Mouse (Mus musculus) gastrocnemius, postnatal 36 days (tissue): ENCODE measurements at regions not wholly inside any gene's neighbourhood (a gene's known extent, or its start where the extent isn't known, plus 50 kb on each side); places are given as distances from the start of the nearest gene placed in this dataset.

ENCODE experiments used
- DNase-seq, 2 experiments: peaks; one replicate each; pipeline ENCODE4 v3.0.0; 2022
- intact Hi-C: fragments of 180-260 bp; cut with DNase I; formaldehyde crosslinking; loops from one replicate; pipeline ENCODE4 v1.15.1; 2025

GRCm38 (mm10) chr10:19192221-19192620, 164.1 kb upstream of the Olig3 start:
- intact Hi-C loops: no loop called here
- DNase-seq: no peak

- intact Hi-C loops: no loop called here
- DNase-seq: no peak
Observed at GRCm38 (mm10) chr10:19188082-19188742, 168.1 kb upstream of the Olig3 start.

DNA sequence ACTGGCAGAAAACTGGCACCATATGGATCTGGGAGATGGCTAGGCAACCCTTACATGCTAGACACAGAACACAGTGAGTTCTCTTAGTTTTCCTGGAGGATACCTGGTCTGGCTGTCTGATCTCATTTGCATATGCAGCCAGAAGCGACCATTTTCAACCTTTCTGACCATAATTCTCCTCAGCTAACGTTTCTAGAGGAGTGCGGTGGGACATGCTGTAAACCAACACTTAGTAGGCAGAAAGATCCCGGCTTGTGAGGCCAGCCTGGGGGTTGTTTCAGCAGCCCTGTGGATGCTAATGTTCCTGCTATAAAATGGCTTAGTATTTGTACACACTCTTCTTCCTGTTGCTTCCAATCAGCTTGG, 168.6 kb upstream of the Olig3 start:
- DNase-seq: no peak
- intact Hi-C loops: loop anchor here (2.0 kb wide), 2 partner anchors 235 to 271 kb away; no protein-coding TSS in a partner anchor

- no peak for DNase-seq
- intact Hi-C loops: loop anchor here (2.0 kb wide), 2 partner anchors 234 to 270 kb away; no protein-coding TSS in a partner anchor
Observed at GRCm38 (mm10) chr10:19187084-19187615, 169.2 kb upstream of the Olig3 start.

- no peak for DNase-seq
- intact Hi-C loops: loop anchor here (2.0 kb wide), 3 partner anchors 171 to 269 kb away; partner anchors contain the start of gene Tnfaip3
Observed at GRCm38 (mm10) chr10:19185790-19186581, 170.3 kb upstream of the Olig3 start.

DNA sequence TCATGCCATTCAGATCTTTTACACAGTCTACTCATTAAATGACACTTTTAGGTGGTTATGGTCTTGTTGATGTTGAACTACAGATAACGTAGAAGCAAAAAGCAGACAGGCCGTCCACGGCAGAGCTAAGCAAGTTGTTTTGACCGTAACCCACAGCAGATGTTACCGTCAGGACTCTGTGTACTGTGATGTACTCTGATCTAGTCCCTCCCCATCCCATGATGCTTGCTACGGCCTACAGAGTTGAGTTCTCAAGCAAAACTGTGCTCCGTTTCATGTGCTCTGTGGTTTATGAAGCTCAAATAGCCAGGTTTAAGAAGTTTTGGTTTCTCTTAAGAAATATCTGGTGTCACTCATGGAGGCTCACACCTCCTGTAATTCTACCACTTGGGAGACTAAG, 169.4 kb upstream of the Tnfaip3 start:
- no peak for DNase-seq
- intact Hi-C loops: loop anchor here (2.0 to 5.0 kb wide), 2 partner anchors 63 to 170 kb away; partner anchors contain the start of gene Tnfaip3

DNA sequence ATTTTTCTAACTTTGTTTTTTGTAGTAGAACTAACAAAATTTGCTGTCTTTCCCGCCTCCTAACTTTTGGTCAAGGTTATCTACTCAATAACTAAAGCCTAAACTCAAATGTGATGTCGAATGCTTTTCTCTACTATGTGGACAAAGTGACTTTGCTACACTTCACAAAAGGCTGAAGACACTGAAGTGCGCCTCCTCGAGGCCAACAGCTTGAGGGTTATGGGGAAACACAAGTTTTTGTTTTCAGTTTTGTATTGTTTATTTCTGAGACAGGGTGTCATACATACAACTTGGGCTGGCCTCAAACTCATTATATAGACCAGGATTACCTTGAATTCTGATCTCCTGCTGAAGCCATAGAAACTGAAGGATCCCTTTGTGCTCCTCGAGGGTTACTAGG, 162.4 kb upstream of the Tnfaip3 start:
- DNase-seq: no peak
- intact Hi-C loops: no loop called here

GRCm38 (mm10) chr10:19177414-19177813, 162.0 kb upstream of the Tnfaip3 start:
- no peak for DNase-seq
- intact Hi-C loops: no loop called here

GRCm38 (mm10) chr10:19176249-19176648, 160.8 kb upstream of the Tnfaip3 start:
- DNase-seq: no peak
- intact Hi-C loops: no loop called here

DNA sequence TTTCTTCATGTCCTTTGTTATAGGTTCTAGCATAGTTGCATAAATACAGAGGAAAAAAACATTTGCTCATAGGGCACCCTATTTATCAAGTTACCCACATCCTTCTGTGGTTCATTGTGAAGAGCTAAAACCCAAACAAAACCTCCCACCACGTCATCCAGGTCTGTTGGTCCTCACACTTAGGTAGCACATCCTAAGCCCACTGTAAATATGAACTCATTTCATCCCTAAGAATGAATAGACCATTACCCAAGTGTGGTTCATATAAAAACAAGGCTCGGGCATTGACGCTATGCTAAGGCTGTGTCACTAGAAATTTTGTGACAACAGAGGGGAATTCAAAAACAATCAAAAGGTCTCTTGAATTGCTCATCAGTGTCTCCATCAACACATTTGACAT, 156.4 kb upstream of the Tnfaip3 start:
- intact Hi-C loops: no loop called here
- DNase-seq: no peak

GRCm38 (mm10) chr10:19170596-19170995, 155.1 kb upstream of the Tnfaip3 start:
- intact Hi-C loops: no loop called here
- DNase-seq: no peak

DNA sequence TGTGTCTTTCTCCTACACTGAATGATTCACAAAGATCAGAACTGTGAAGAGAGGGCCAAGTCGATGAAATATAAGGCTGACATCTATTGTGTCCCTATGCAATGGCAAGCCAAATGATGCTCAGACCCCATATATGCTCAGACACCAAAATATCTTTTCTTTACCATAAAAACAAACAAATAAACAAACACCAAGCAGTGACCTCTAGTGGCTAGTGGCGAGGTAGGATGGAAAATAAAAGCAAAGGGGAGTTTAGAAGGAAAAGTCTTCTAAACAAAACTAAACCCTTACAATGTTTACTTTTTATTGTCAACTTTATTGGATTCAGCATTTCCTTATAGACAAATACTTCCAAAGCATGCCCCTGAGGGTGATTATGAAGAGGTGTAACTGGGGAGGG, 153.8 kb upstream of the Tnfaip3 start:
- no peak for DNase-seq
- intact Hi-C loops: no loop called here

- intact Hi-C loops: no loop called here
- no peak for DNase-seq
Observed at GRCm38 (mm10) chr10:19168362-19168761, 152.9 kb upstream of the Tnfaip3 start.

DNA sequence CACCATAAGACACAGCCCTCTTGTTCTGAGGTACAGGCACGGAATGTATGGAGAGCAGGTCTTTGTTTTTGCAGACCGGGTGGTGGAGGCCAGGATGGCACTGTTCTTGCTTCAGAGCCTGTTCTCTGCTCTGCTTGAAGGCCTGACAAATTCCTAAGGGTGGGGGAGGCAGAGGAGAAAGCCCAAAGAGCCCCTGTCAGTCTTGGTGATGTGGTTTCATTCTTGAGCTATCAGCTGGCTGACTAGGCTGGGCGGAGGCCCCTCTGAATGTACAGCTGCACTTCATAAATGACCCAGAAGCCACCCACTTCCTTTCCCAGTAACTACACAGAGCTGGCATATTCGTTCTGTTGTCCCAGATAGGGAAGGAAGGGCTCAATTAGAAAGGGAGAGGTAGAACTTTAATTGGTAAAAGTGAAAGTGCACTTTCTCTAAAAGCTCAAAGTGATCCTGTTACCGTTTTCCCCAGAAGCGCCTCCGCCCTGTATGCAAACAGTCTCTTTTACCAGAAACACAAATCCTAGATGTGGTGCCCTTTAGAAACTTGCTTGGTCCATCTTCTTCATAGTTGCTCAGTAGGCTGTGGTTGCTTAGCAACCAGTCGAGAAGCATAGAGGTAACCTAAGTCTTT, 152.3 kb upstream of the Tnfaip3 start:
- intact Hi-C loops: no loop called here
- no peak for DNase-seq

- intact Hi-C loops: no loop called here
Observed at GRCm38 (mm10) chr10:19167101-19167500, 151.6 kb upstream of the Tnfaip3 start.

GRCm38 (mm10) chr10:19162104-19162503, 146.6 kb upstream of the Tnfaip3 start:
- no peak for DNase-seq
- intact Hi-C loops: no loop called here

More at GRCm38 (mm10) chr10:19167101-19167500, 151.6 kb upstream of the Tnfaip3 start:
- no peak for DNase-seq

GRCm38 (mm10) chr10:19161149-19161548, 145.7 kb upstream of the Tnfaip3 start:
- intact Hi-C loops: no loop called here
- no peak for DNase-seq

DNA sequence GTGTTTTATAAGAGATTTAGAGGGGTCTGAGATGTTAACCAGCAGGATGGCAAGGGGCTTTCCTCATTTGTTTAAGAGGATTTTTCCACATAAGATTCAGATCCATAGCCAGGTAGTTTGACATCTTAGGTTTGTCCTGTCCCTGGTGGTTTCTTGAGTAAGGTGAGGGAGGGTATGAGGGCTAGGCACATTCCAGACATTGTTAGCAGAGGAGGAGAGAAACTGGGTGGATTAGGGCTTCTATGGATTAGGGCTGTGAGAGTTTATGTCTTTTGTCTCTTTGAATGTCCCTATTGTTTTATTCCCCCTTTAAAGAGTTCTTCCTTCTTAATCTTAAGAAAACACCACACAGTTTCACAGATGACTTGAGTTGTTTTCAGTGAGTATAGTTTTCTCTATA, 138.6 kb upstream of the Tnfaip3 start:
- no peak for DNase-seq
- intact Hi-C loops: no loop called here

DNA sequence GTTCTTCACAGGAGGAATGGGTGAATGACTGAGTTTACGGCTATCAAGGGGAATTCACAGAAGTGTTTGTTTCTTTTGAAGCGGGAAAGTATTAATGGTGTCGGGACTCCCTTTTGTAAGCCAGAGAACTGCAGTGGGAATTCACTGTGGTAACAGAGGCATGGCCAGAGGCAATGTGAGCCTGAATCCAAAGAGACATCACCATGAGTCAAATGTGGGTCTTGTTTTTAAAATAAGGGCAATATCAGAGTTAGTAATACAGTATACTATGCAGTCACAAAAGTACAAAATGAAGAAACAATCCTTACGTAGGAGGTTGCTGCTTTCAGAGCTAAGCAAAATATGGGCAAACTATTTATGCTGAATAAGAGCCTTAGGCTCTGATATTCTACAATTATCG, 137.3 kb upstream of the Tnfaip3 start:
- intact Hi-C loops: no loop called here
- no peak for DNase-seq

GRCm38 (mm10) chr10:19150766-19151165, 135.3 kb upstream of the Tnfaip3 start:
- DNase-seq: no peak
- intact Hi-C loops: no loop called here

DNA sequence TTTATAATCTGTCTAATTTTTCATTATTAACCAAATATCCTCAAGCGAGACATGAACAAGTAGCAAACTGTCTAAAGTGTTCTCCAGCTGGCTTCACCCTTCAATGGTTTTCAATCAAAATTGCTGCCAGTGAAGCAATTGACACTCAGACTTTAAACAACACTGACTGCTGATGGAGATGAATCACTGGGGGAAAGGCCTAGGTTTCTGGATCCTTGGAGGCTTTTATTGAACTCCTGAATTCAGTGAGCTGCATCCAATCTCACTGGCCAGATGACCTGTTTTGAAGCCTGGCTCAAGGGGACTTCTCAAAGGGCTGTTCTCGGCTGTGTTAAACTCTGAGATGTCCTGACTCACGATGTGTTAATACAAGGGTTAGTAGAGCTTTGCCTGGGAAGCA, 134.5 kb upstream of the Tnfaip3 start:
- intact Hi-C loops: no loop called here
- DNase-seq: no peak
